In the genomic region with DNA sequence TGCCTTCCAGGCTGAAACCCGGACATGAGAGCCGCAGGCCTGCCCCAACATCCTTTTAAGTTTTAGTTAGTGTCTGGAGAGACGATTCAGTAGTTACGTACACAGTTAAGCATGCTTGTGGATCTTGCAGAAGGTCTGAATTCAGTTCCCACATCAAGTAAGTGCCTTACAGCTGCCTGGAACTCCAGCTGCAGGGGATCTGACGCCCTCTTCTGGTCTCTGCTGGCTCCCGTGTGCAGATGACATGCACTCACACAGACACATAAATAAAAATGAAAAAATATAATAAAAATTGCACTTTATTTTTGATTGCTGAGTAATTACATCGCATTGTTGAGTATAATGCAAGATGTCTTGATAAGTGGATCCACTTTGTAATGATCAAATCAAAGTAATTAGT, we compare ENCODE assay signal across 19 mouse cellular contexts. TPM values are rescaled to one million over a fixed set of nuclear protein-coding genes. Genes with fewer than 3 reads are reported as not detected.
DNase-seq lines count a peak whose midpoint lies in the region; ATAC-seq and TF ChIP-seq lines count a peak whose summit lies in the region.
"Had no signal": no experiment of that assay in that cellular context is flagged by ENCODE, and none has a peak within 500 bp of the region (broad histone marks: within the 10 kb centered on the region; RNA-seq: fewer than 3 reads in every experiment).

No protein-coding gene starts in this region.

- 64% methylated on average over 7 of the region's 7 CpGs for WGBS in liver, embryonic 13.5 days (ENCODE audit: insufficient replicate concordance)

- no peak overlapping the region for H3K27ac ChIP-seq in layer of hippocampus, adult 2 months
- no peak overlapping the region for H3K27ac ChIP-seq in CH12.LX (ENCODE audit: insufficient read depth, low read depth)
- peak overlapping the region; percentile 64 for H3K27ac ChIP-seq in liver, embryonic 13.5 days
- H3K27ac ChIP-seq: embryonic facial prominence, embryonic 15.5 days; forebrain, embryonic 12.5 days; limb, embryonic 15.5 days; neural tube, embryonic 13.5 days had no signal

- in situ Hi-C loops in CH12.LX (cut with MboI; ENCODE audit: low pct_ligation_motif_present, low pct_unique_long_range_greater_than_20kb, low sequenced_read_pairs), result loop anchor here (10.0 to 25.0 kb wide), 2 partner anchors 151 to 959 kb away; no protein-coding TSS in a partner anchor

- H3K27me3 ChIP-seq in CH12.LX (replicated peaks), result peaks cover 2% of the 10 kb centered on the region
- no peaks in the 10 kb centered on the region for H3K27me3 ChIP-seq in liver, embryonic 13.5 days
- H3K27me3 ChIP-seq: embryonic facial prominence, embryonic 15.5 days; forebrain, embryonic 12.5 days; limb, embryonic 15.5 days; neural tube, embryonic 13.5 days had no signal

- no peak overlapping the region for H3K9ac ChIP-seq in CH12.LX (ENCODE audit: insufficient read depth, low read depth)
- H3K9ac ChIP-seq in liver, embryonic 13.5 days, result no peak overlapping the region
- H3K9ac ChIP-seq: embryonic facial prominence, embryonic 15.5 days; forebrain, embryonic 12.5 days; limb, embryonic 15.5 days; neural tube, embryonic 13.5 days had no signal

- no peaks in the 10 kb centered on the region for H3K36me3 ChIP-seq in CH12.LX (replicated peaks in 1 of 2; ENCODE audit: control insufficient read depth in 1 of 2, insufficient read depth in 1 of 2, low read length in 1 of 2)
- peaks cover 15% of the 10 kb centered on the region for H3K36me3 ChIP-seq in liver, embryonic 13.5 days
- H3K36me3 ChIP-seq: embryonic facial prominence, embryonic 15.5 days; forebrain, embryonic 12.5 days; limb, embryonic 15.5 days; neural tube, embryonic 13.5 days had no signal

- peak; percentile 3 for TF ChIP-seq RAD21 in CH12.LX (IDR thresholded peaks at IDR 0.05; ENCODE audit: low read depth, low read length)

- peak; percentile 40 for DNase-seq in CD4-positive, CD25-positive, alpha-beta regulatory T cell, adult 2 months (ENCODE audit: low read depth, low spot score)
- no peak for DNase-seq in layer of hippocampus, adult 2 months (ENCODE audit: low spot score in 2 of 2)
- DNase-seq in layer of hippocampus, postnatal 10 days (ENCODE audit: low spot score in 2 of 2), result no peak
- no peak for DNase-seq in CH12.LX (ENCODE audit: extremely low read depth)
- peak; percentile 28 for DNase-seq in liver, embryonic 13.5 days
- DNase-seq in kidney, adult 18-20 months, result no peak
- no peak for DNase-seq in urinary bladder, postnatal 36 days (ENCODE audit: low spot score in 2 of 2)
- DNase-seq: adrenal gland, postnatal 14 days; cerebellum, adult 9-11 months; heart, postnatal 14 days; kidney, postnatal 14 days; layer of hippocampus, adult 9-11 months had no signal

- no peak for TF ChIP-seq EP300 in CH12.LX (IDR thresholded peaks at IDR 0.05; ENCODE audit: low read length)

- dilution Hi-C loops in CH12.LX (cut with MboI; ENCODE audit: extremely low pct_ligation_motif_present, extremely low pct_unique_long_range_greater_than_20kb, low sequenced_read_pairs), result no loop called here

- H3K4me1 ChIP-seq in CH12.LX (ENCODE audit: control insufficient read depth in 1 of 2, insufficient read depth in 2 of 2), result peaks cover 3% of the 10 kb centered on the region in 2 experiments; a peak in 2 of 4 replicates
- H3K4me1 ChIP-seq in liver, embryonic 13.5 days (replicated peaks), result peaks cover 85% of the 10 kb centered on the region
- H3K4me1 ChIP-seq: embryonic facial prominence, embryonic 15.5 days; limb, embryonic 15.5 days had no signal

- TF ChIP-seq CTCF in layer of hippocampus, adult 2 months (conservative IDR thresholded peaks at IDR 0.05), result peak; percentile 37
- TF ChIP-seq CTCF in CH12.LX (conservative IDR thresholded peaks at IDR 0.05 in 1 of 2, IDR thresholded peaks at IDR 0.05 in 1 of 2; ENCODE audit: low read depth in 2 of 2, low read length in 2 of 2), result peak in 1 of 2 experiments; percentile 28; a peak in 1 of 4 replicates

- H3K4me3 ChIP-seq in layer of hippocampus, adult 2 months, result no peak overlapping the region
- no peak overlapping the region for H3K4me3 ChIP-seq in CH12.LX (replicated peaks in 1 of 3; ENCODE audit: low read depth in 2 of 3, low read length in 2 of 3, poor library complexity in 1 of 3)
- no peak overlapping the region for H3K4me3 ChIP-seq in liver, embryonic 13.5 days (replicated peaks)
- H3K4me3 ChIP-seq: embryonic facial prominence, embryonic 15.5 days; forebrain, embryonic 12.5 days; limb, embryonic 15.5 days; neural tube, embryonic 13.5 days had no signal

- no peak for ATAC-seq in CD4-positive, CD25-positive, alpha-beta regulatory T cell, adult 4 months
- ATAC-seq in liver, embryonic 13.5 days (ENCODE audit: low read depth), result no peak
- ATAC-seq: hindbrain, embryonic 16.5 days had no signal

- H3K79me2 ChIP-seq in CH12.LX (replicated peaks; ENCODE audit: control insufficient read depth, extremely low read depth, insufficient read depth, poor library complexity, severe bottlenecking), result no peaks in the 10 kb centered on the region

- no peak overlapping the region for H3K4me2 ChIP-seq in CH12.LX (ENCODE audit: insufficient read depth, low read depth, poor library complexity, severe bottlenecking)
- H3K4me2 ChIP-seq in liver, embryonic 13.5 days, result no peak overlapping the region
- H3K4me2 ChIP-seq: embryonic facial prominence, embryonic 15.5 days; forebrain, embryonic 12.5 days; limb, embryonic 15.5 days; neural tube, embryonic 13.5 days had no signal

- H3K9me3 ChIP-seq in CH12.LX (replicated peaks; ENCODE audit: low read length), result no peaks in the 10 kb centered on the region
- no peaks in the 10 kb centered on the region for H3K9me3 ChIP-seq in liver, embryonic 13.5 days (replicated peaks)
- H3K9me3 ChIP-seq: embryonic facial prominence, embryonic 15.5 days; forebrain, embryonic 12.5 days; limb, embryonic 15.5 days; neural tube, embryonic 13.5 days had no signal

- TF ChIP-seq POLR2A in CH12.LX (IDR thresholded peaks at IDR 0.05; ENCODE audit: low read depth, low read length), result no peak

TF ChIP-seq in CH12.LX, 34 proteins besides CTCF, POLR2A, EP300 and RAD21:
- TF ChIP-seq JUN (IDR thresholded peaks at IDR 0.05; ENCODE audit: insufficient read depth, low read depth, low read length) (no peak), ELF1 (IDR thresholded peaks at IDR 0.05; ENCODE audit: low read depth, low read length) (no peak), HCFC1 (IDR thresholded peaks at IDR 0.05; ENCODE audit: low read depth, low read length) (no peak)

RNA-seq across cellular contexts. Expression of a gene that starts 1.2 kb away (rescaled TPM):
- 10 to 100 TPM; 23.7 to 26.3 TPM for polyA plus RNA-seq in CD4-positive, CD25-positive, alpha-beta regulatory T cell, adult 4 months (2017; shearing (Covaris generic))
- under 1 TPM; 0.37 to 0.92 TPM for total RNA-seq in layer of hippocampus, adult 2 months (2021)
- total RNA-seq in layer of hippocampus, postnatal 10 days (2021), result 1 to 10 TPM in 1 of 2 experiments, under 1 TPM in 1; 0.98 to 2.0 TPM
- 0.21 and 0.34 TPM in 2 replicates for total RNA-seq in CH12.LX (2012; rRNA removed)
- not detected in 2 replicates for total RNA-seq in CH12.LX (2014; rRNA removed)
- 0.09 TPM in 1 of 2 replicates, not detected in the other for polyA plus RNA-seq in CH12.LX (2012; ENCODE audit: insufficient read length, low read depth)
- 3.5 and 4.4 TPM in 2 replicates for polyA plus RNA-seq in liver, embryonic 13.5 days (2015; fragmentation: Nextera tagmentation; extraction: Ambion mirVana)
- total RNA-seq: heart, adult 8-10 months had no signal
- polyA plus RNA-seq: embryonic facial prominence, embryonic 15.5 days had no signal

RNA-seq across cellular contexts. Expression of a gene that starts 2.2 kb away (rescaled TPM):
- not detected for polyA plus RNA-seq in CD4-positive, CD25-positive, alpha-beta regulatory T cell, adult 4 months (2017; shearing (Covaris generic))
- total RNA-seq in layer of hippocampus, adult 2 months (2021), result not detected
- not detected for total RNA-seq in layer of hippocampus, postnatal 10 days (2021)
- total RNA-seq in CH12.LX (2012; rRNA removed), result not detected in 2 replicates
- total RNA-seq in CH12.LX (2014; rRNA removed), result not detected in 2 replicates
- not detected in 2 replicates for polyA plus RNA-seq in CH12.LX (2012; ENCODE audit: insufficient read length, low read depth)
- polyA plus RNA-seq in liver, embryonic 13.5 days (2015; fragmentation: Nextera tagmentation; extraction: Ambion mirVana), result 134 and 152 TPM in 2 replicates
- total RNA-seq: heart, adult 8-10 months had no signal

RNA-seq across cellular contexts. Expression of a gene that starts 20.8 kb away (rescaled TPM):
- 1 to 10 TPM; 1.2 to 1.8 TPM for polyA plus RNA-seq in CD4-positive, CD25-positive, alpha-beta regulatory T cell, adult 4 months (2017; shearing (Covaris generic))
- total RNA-seq in layer of hippocampus, adult 2 months (2021), result under 1 TPM in 1 of 2 experiments, not detected in 1; 0.33 TPM
- total RNA-seq in layer of hippocampus, postnatal 10 days (2021), result under 1 TPM in 1 of 2 experiments, not detected in 1; 0.47 TPM
- total RNA-seq in CH12.LX (2012; rRNA removed) (0.13 TPM in 1 of 2 replicates, not detected in the other), CH12.LX (2014; rRNA removed) (0.21 TPM in 1 of 2 replicates, not detected in the other)
- polyA plus RNA-seq in CH12.LX (2012; ENCODE audit: insufficient read length, low read depth), result 0.23 and 0.70 TPM in 2 replicates
- 1.2 TPM in 2 replicates for polyA plus RNA-seq in liver, embryonic 13.5 days (2015; fragmentation: Nextera tagmentation; extraction: Ambion mirVana)

RNA-seq across cellular contexts. Expression of a gene that starts 43.7 kb away (rescaled TPM):
- polyA plus RNA-seq in CD4-positive, CD25-positive, alpha-beta regulatory T cell, adult 4 months (2017; shearing (Covaris generic)), result 10 to 100 TPM; 81.7 to 98.8 TPM
- total RNA-seq in layer of hippocampus, adult 2 months (2021), result 10 to 100 TPM; 11.1 to 15.1 TPM
- total RNA-seq in layer of hippocampus, postnatal 10 days (2021), result 10 to 100 TPM; 11.9 to 16.2 TPM
- total RNA-seq in CH12.LX (2012; rRNA removed) (30.0 and 30.6 TPM in 2 replicates), CH12.LX (2014; rRNA removed) (59.4 and 61.6 TPM in 2 replicates)
- 32.6 TPM in 2 replicates for polyA plus RNA-seq in CH12.LX (2012; ENCODE audit: insufficient read length, low read depth)
- polyA plus RNA-seq in liver, embryonic 13.5 days (2015; fragmentation: Nextera tagmentation; extraction: Ambion mirVana), result 58.9 and 61.8 TPM in 2 replicates

RNA-seq across cellular contexts. Expression of a gene that starts 43.8 kb away (rescaled TPM):
- 10 to 100 TPM; 11.3 to 13.3 TPM for polyA plus RNA-seq in CD4-positive, CD25-positive, alpha-beta regulatory T cell, adult 4 months (2017; shearing (Covaris generic))
- total RNA-seq in layer of hippocampus, adult 2 months (2021), result 10 to 100 TPM; 21.4 to 26.7 TPM
- total RNA-seq in layer of hippocampus, postnatal 10 days (2021), result 10 to 100 TPM; 33.5 to 38.1 TPM
- 25.2 and 29.3 TPM in 2 replicates for total RNA-seq in CH12.LX (2012; rRNA removed)
- total RNA-seq in CH12.LX (2014; rRNA removed), result 18.6 and 26.9 TPM in 2 replicates
- polyA plus RNA-seq in CH12.LX (2012; ENCODE audit: insufficient read length, low read depth), result 44.2 and 50.4 TPM in 2 replicates
- polyA plus RNA-seq in liver, embryonic 13.5 days (2015; fragmentation: Nextera tagmentation; extraction: Ambion mirVana), result 7.2 and 9.7 TPM in 2 replicates

Comparison
In these comparisons a context has a peak if more than half of its experiments do, and no peak if none do; other contexts are left out.
1. DNase-seq: peak in CD4-positive, CD25-positive, alpha-beta regulatory T cell, adult 2 months (single experiment) and liver, embryonic 13.5 days (single experiment); none in layer of hippocampus, adult 2 months (0 of 2), layer of hippocampus, postnatal 10 days (0 of 2), CH12.LX (single experiment), kidney, adult 18-20 months (single experiment) and urinary bladder, postnatal 36 days (0 of 2).